Mouse (Mus musculus) layer of hippocampus, postnatal 36 days (tissue): ENCODE measurements around the gene Fktn. TPM values are rescaled to one million over a fixed set of nuclear protein-coding genes. Genes with fewer than 3 reads are reported as not detected.
A peak's percentile ranks its signal among the peaks of the same experiment; 100 is the strongest.
"Not testable (repeated sequence)": the region's sequence is repeated elsewhere in the genome, so short reads cannot be mapped to it uniquely, and the experiment has no call there.

Experiments
- DNase-seq, 2 experiments: peaks; one replicate each; pipeline ENCODE4 v3.0.0; 2022
- total RNA-seq, 2 experiments: library from RNA; stranded (reverse); gene quantifications; 2 replicates each; pipeline ENCODE4 v1.2.3; 2021

The Fktn gene
- 10 to 100 TPM; 32.9 to 33.4 TPM for total RNA-seq

DNA sequence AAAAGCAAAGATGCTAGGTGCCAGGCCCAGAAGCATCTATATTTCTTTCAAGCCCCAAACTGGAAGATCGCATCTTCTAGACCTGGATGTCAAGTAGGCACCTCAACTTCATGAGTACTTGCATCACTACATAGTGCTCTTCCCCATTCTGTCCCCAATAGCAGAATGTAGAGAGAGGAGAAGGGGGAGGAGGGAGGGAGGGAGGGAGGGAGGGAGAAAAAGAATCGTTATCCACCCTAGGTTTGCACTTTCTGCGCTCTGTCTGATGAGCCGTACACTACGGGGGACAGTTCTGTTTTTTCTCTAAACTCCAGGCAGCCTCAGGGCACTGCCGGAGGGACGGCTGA is at the start of gene Fktn:
Gene Fktn (plus strand): TSS at position 295 of the 347 bp plus-strand sequence.
- no peak for DNase-seq

DNA sequence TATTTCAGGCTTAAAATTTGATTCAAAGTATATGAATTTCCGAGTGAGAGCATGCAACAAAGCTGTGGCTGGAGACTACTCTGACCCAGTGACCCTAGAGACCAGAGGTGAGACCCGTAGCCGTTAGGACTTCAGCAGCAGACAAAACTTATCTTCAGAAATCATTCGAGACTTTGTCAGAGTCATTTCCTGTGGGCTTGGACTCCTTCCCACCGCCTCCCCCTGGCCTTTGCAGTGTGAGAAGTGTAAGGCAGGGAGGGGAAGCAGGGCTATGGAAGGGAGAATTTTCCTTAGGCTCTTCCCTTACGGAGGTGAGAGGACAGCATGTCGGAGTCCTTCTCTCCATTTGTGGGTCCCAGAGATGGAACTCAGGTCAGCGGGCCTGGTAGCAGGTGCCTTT is 31.7 kb upstream of the Fktn start:
- no peak for DNase-seq

DNA sequence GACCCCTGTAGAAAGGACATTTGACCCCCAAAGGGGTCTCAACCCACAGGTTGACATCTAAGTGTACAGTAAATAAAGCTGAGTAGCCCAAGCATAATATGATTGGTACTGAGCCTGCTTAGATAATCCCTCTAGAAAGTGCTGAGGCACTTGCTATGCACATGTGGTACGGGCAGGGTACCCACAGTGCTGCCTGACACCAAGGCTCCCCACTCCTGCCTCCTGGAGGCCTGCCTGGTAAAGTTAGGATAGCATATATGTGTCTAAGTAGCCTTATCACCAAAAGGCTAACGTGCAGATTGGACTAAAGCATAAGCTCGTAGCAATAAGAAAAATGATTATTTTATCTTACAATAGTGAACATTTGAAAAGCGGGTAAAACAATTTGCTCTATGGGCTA is 24.8 kb upstream of the Fktn start:
- DNase-seq = no peak

DNA sequence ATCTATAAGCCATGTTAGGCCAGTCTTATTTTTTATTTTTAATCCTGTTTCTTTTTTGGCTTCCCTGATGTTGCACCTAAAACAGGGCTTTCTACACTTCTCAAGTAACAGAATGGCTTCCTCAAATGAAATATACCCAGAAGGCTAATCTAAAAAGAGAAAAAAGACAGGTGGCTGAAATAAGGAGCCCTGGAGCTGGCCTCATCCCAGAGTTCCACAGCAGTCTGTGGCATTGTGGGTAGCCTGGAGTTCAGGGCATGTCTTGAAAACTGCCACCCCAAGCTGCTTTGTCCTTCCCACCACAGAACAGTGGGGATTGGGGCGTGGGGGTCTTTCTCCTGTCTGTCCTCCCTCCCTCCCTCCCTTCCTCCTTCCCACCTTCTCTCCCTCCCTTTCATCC is 22.4 kb upstream of the Fktn start:
- no peak for DNase-seq

DNA sequence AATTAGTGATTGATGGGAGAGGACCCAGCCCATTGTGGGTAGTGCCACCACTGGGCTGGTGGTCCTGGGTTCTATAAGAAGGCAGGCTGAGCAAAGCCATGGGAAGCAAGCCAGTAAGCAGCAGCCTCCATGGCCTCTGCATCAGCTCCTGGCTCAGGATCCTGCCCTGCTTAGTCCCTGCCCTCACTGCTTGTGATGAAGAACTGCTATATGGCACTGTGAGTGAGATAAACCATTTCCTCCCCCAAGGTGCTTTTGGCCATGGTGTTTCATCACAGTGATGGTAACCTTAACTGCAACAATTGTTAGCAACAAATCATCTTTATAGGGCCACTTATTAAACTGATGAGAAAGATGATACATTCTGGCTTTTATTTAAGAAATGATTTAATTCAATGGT is 4.6 kb upstream of the Fktn start:
- DNase-seq = not testable (repeated sequence)

DNA sequence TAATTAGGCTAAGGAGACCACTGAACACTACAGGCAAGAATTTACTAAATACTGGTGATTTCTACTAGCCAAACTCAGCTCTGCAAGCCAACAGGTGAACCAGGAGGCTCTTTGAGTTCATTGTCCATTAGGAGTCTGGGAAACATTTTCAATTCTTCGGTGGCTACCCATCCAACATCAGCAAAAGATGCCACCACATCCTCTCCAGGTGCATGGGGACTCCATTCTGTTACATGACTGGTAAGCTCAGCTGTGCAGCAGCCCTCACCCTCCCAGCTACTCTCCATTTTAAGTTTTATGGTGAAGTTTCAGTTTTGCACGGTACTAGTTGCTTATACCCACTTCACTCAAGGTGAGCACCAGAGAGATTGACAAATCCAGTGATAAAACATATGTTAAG is 3.8 kb upstream of the Fktn start:
- no peak for DNase-seq

DNA sequence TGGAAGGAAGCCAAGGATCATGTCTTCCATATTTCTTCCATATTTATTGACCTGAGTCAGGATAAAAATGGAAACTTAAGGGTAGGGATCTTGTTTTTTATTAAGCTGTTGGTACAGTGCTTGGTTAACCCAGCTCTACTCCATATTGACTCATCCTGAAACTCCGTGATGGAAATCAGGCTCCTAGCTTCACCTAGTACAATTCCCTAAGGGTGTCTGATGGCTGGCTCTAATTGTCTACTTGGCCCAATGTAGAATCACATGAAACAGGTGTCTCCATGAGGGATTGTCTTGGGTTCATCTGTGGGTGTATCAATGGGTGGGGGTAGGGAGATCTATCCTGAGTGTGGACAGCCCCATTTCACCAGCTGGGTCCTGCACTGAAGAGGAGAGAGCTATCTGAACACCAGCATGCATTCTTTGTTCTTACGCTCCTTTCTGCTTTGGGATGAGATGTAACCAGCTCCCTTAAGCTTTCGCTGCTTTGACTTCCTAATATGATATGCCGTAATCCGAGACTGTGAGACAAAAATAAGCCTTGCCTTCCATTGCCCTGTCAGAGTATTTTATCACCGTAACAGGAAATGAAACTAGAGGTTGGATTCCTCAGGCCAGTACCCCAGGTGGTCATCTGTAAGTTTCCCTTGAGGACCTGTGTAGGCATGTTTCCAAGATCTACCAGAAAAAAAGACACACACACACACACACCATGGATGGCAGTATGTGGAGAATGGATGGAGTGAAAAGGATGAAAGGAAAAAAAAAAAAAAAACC is 3.1 kb upstream of the Fktn start:
- no peak for DNase-seq

DNA sequence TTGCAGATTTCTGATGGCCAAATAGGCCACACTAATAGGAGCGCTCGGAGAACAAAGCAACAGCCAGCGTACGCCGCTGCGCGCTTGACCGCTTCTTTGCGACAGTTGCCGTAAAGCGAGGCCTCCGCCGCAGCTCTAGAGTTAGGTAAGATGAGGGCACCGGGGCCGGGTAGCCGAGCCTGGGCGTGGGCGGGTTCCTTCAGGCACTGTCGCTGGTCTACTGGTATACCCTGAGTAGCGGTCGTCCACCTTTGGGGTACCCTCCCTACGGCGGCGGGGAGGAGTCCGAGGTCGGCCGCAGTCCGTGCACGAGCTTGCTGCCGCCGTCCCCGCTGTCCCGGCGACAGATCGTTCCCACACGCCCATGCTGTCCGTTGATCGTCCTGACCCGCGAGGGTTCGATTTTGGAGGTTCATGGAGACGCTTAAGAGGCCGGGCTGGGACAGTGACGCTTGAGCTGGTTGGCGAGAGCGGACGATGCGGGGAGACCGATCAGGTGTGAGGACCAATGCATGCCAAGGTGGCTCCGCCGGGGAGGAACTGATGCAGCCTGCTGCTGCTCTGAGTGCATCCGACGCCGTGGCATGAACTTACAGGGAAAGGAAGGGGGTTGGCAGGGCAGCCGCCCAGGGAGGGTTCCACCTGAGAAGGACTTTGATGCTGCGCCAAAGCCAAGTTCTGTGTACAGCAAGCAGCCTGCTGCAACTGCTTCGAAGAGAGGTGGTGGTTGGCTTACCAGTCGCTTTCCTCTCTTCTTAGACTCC is 435 bp downstream of the Fktn start:
- peak; percentile 85 to 88 for DNase-seq

DNA sequence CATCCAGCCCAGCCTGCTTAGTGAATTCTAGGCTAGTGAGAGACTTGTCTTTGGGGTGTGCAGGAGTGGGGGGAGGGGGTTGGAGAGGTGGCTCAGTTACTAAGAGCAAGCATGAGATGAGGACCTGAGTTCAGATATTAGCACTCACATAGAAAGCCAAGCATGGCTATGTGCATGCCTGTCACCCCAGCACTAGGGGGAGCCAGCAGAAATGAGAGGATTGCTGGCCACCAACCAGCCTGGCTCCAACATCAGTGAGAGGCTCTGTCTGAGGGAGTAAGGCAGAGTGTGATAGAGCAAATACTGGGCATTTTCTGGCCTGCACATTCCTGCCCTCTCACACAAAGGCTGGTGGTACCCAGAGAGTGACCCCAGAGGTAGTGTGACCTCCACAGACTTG is 2.2 kb downstream of the Fktn start:
- no peak for DNase-seq

DNA sequence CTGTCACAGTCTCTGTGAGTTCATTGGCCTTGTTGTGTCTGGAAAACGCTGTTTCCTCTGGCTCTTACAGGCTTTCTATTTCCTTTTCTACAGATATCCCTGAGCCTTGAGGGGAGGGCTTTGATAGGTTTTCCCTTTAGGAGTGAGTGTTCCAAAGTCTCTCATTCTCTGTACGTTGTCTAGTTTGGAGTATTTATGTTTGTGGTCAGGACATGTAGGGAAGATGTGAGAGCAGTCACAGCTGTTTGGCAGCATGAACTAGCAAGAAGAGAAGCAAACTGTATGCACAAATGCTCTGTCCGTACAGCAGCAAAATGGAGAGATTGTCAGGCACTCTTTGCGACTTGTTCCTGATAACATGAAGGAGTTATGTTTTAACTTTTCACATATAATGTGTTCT is 3.7 kb downstream of the Fktn start:
- DNase-seq = no peak

DNA sequence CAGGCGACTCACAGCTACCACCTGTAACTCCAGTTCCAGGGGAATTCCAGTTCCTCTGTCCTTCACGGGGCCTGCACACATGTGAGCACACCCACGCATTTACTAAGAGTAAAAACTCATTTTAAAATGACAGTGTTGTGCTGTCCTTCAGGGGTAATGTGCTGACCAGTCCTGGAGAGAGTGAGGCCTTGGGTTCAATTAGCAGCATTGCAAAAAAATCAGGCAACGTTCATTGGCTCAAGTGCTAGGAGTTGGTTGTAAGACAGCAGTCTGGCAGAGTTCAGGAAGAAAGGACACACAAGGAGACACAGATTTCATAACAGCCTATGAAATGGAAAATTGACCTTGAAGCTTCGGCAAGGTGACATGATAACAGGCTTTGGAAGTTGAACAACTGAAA is 4.5 kb downstream of the Fktn start:
- DNase-seq = no peak

DNA sequence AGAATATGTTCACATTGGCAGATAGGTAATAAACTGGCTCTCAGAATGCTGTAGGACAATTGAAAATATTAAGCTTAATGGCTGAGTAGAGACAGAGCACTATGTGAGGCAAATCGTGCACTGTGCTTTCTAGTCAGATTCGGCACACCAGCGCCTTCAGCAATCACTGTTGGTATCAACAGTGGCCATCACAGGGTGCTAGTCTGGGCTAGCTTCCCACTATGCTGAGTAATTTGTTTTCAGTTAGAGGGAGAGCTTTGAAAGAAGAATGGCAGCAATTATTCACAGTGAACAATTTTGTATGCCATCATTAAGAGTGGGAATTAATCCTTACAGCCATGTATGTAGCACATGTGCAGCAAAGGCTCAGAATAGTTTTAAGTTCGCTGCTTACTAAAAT is 8.7 kb downstream of the Fktn start:
- peak in 1 of 2 experiments; percentile 14 for DNase-seq

DNA sequence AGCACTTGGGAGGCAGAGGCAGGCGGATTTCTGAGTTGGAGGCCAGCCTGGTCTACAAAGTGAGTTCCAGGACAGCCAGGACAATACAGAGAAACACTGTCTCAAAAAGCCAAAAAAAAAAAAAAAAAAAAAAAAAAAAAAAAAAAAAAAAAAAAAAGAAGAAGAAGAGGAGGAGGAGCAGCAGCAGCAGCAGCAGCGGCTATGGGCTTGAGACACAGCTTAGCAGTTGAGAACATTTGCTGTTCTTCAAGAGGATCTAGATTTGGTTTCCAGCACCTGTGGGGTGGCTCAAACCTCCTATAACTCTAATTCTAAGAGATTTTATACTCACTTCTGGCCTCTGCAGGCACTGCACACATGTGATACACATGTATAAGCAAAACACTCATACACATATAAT is 12.3 kb downstream of the Fktn start:
- not testable (repeated sequence) for DNase-seq

DNA sequence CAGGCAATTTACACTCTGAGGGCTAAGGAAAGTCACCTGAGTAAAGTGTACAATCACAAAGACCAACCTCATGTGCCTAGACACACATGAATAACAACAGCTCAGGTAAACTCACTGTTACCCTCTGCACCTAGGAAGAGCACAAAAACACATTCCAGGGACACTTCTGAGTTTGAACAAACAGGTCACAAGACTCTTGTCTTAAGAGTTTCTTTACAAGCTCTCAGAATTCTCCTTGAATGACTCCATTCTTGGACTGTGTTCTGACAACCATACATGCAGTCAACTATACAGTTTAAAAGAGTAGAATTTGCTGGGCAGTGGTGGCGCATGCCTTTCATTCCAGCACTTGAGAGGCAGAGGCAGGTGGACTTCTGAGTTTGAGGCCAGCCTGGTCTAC is 14.3 kb downstream of the Fktn start:
- DNase-seq = no peak

DNA sequence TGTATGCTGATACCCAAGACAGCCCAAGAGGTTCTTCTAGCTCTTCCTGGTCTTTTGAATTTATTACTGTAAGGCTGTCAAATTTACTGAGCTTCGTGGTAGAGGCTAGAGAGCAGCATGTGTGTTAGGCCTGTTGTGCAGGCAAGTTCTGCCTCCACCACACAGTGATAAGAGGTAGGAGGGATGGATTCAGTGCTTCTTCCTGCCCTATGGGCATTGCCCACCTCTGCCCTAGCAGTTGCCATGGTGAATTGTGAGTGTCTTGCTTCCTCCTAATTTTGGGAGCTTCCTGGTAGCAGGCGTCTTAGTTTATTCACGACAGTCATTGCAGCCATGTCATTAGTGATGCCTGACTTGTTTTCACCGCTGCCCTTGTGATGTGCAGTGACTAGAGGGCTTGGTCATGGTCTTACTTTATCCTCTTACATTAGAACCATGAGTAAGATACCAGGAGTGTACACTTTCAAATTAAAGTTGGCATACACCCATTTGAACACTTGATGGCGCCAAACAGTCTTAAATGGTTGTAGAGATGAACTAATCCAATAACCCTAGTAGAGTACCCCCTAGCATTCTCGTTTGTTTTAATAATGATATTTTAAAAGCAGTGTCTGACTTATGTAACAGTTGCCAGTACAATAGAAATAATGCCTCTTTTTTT is 25.3 kb downstream of the Fktn start:
- peak in 1 of 2 experiments; percentile 31 for DNase-seq

DNA sequence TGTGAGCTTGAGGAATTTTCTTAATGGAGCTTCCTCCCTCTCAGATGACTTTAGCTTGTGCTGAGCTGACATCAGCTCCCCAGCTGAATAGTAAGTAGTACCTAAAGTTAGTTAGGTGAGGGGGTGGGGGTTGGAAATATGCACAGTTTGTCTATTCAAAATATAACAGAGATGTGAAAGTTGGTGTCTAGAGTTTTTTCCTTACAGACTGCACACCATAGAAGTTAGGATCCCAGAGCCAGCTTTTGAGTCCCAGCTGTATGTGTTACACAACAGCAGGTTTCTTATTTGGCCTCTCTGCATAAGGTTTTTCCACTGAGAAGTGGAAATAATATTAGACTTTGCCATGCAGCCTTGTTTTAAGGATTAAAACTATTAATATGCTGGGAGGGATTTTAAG is 36.0 kb downstream of the Fktn start:
- no peak for DNase-seq

DNA sequence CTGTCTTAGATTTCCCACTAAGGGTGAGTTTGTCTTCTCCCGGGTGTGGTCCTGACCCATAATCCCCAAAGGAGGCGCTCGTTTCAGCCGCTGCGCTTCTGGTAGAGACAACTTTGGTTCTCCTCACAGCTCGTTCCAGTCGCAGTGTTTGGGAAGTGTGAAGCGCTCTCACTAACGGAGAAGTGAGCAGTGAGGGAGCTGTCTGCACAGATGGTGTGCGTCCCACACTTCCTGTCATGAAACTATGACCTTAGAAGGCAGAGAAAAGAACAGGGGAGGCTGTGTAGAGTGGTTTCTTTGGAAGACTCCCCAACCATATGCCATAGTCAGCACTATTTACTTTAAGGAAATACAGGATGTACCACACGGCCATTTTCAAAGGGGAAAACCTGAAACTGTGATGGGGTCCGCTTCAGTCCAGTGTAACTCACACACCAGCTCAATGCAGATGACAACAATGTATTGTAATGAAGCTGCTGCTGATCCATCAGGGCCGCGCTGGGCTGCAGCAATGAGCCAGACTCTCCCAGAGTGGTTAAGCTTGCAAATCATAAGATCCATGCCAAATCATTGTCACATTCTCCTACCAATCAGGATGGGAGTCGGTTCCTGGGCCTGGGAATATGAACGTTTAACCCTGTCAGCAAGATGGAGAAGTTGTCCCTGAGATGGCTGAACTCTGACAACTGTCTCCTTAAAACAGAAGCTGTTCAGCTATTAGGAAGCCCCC is 36.8 kb downstream of the Fktn start:
- peak; percentile 44 for DNase-seq

DNA sequence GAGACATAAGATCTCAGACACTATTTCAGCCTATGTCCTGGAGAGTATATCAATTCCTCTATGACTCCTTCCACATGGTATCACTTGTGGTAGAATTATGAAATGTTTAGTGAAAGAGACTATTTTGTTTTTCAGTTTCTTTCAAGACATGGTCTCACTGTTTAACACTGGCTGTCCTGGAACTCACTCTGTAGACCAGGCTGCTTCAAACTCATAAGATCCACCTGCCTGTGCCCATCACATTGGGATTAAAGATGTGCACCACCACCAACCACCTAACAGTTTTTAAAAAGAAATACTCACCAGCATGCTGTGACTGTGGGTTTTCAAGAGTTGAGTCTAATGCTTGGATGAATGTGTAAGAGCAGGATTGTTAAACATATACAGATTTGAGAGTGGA is 43.2 kb downstream of the Fktn start:
- no peak for DNase-seq

DNA sequence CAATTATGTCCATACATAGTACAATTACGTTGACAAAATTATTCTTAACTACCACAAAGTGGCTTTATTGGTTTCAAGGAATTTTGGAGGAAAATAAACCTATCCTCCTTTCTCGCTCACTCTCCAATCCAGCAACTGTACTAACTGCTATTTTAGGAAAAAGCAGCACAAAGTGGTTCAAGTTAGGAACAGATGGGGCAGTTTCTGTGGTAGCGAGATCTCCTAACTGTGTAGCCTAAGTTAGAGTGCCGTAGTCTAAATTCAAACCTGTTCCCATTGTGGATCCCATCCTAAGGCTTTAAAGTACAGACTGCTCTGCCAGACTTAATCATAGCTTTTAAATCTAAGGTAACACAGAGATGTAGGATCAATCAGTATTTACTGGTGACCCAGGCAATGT is 45.0 kb downstream of the Fktn start:
- DNase-seq = no peak

DNA sequence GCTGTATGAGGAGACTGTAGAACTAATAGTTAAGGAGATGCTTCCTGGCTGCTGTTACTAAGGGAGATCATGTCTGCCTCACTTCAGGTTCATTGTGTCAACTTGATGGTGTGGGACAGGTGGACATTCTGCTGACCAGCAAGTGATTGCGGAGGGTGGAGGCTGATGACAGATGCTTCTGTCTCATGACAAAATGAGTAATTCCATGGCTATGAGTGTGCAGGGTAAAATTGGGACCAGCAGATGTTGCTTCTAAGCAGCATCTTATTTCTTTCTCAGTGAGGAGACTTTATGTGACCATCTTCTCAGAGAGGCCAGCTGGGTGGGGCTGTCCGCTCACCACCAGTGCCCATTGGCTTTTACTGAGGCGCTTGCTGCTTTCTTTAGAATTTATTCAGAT is 45.9 kb downstream of the Fktn start:
- DNase-seq = no peak

DNA sequence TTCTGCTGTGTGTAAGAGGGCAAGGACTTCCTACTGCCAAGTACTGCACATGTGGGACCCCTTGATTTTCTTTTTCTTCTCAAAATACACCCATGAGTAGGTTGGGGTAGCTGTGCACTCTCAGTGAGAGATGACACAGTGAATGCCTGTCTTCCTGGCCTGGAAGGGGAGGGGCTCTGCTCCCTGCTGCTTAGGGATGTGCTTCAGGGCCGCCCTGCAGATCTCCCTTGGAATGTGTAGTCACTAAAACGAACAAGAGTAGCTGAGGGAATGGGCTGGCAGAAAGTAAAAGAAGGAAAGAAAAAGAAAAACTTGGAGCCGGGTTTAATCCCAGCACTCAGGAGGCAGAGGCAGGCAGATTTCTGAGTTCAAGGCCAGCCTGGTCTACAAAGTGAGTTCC is 48.7 kb downstream of the Fktn start:
- no peak for DNase-seq

DNA sequence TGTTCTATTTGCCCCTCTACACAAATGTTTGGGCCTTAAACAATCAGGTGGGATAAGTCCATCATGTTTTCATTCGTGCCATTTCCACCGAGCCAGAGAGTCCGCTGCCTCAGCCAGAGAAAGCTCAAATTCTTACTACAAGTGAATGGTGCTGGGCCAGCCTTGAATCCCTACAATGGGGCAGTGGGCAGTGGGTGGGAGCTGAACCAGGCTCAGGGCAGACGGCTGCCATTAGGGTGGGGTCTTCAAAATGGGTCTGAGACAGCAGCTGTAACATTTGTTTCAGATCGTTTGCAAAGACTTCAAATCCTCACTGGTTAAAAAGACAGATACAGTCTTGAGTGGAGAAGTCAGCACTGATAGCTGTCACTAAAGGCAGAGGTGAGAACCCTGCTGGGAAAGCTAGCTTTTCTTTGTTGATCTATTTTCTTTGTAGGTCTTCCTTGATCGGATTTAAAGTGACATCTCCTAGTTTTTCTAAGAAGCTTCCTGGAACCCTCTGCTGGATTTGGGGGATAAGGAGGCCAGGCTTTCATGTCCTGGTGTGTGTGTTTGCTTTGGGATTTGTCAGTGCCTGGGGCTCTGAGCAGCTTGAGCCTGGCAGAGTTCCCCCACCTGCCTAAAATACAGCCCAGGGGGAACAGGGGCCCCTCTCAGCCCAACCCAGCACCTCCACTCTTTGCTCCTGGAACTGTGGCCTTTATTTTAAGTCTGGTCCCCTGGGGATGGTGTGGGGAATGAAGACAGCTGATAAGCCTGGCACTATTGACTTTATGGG is 57.3 kb downstream of the Fktn start:
- no peak for DNase-seq
